Mouse (Mus musculus) embryonic fibroblast, embryonic 13.5 days (primary cell): ENCODE measurements around the gene Taf3. TPM values are rescaled to one million over a fixed set of nuclear protein-coding genes. Genes with fewer than 3 reads are reported as not detected.

Experiments used
- H3K27ac ChIP-seq: 2 replicates; pipeline ENCODE4 v1.5.1; 2012; ENCODE audit warnings: low read length, control low read depth, inconsistent platforms; ENCODE audit not compliant: insufficient read depth
- H3K4me1 ChIP-seq: 2 replicates; pipeline ENCODE4 v1.6.1; 2011; ENCODE audit warnings: low read length; ENCODE audit not compliant: control insufficient read depth, insufficient read depth
- H3K4me3 ChIP-seq: 2 replicates; pipeline ENCODE4 v1.5.1; 2011; ENCODE audit warnings: mild to moderate bottlenecking, control low read depth, low read length; ENCODE audit not compliant: insufficient read depth
- CTCF ChIP-seq: IDR thresholded peaks from 2 replicates; pipeline ENCODE4 v1.5.1; 2011; ENCODE audit warnings: mild to moderate bottlenecking, control low read depth, low read length, moderate library complexity, borderline replicate concordance; ENCODE audit not compliant: insufficient read depth
- POLR2A ChIP-seq: IDR thresholded peaks from 2 replicates; pipeline ENCODE4 v1.6.1; 2011; ENCODE audit warnings: low read depth, mild to moderate bottlenecking, control low read depth, low read length, moderate library complexity
- polyA plus RNA-seq: library from polyadenylated mRNA; stranded (reverse); fragments of >200 nt; gene quantifications from 2 replicates; pipeline ENCODE4 v1.2.4, GENCODE M21; 2011; ENCODE audit warnings: low read depth; ENCODE audit not compliant: missing spikeins, insufficient read length

Gene Taf3
- polyA plus RNA-seq, 1 experiment: 7.7 TPM

- H3K4me3 ChIP-seq: no peak overlapping the region
- no peak overlapping the region for H3K27ac ChIP-seq
- TF ChIP-seq POLR2A: no peak
- no peak for TF ChIP-seq CTCF
- no peaks in the 10 kb centered on the region for H3K4me1 ChIP-seq
These were observed 50.9 kb downstream of the Taf3 start for GRCm38 (mm10) chr2:9997535-9997934.

GRCm38 (mm10) chr2:9996111-9996510 lies 52.3 kb downstream of the Taf3 start:
- TF ChIP-seq CTCF (no peak), POLR2A (no peak)
- Histone ChIP-seq H3K27ac (no peak overlapping the region), H3K4me3 (no peak overlapping the region), H3K4me1 (no peaks in the 10 kb centered on the region)

GRCm38 (mm10) chr2:9990690-9991229 lies 57.6 kb downstream of the Taf3 start:
- TF ChIP-seq POLR2A: no peak
- no peak for TF ChIP-seq CTCF
- Histone ChIP-seq H3K4me1 (peaks cover 2% of the 10 kb centered on the region; the same call in 1 of the 2 replicates), H3K4me3 (no peak overlapping the region), H3K27ac (no peak overlapping the region)

- Histone ChIP-seq H3K4me3 (no peak overlapping the region), H3K27ac (no peak overlapping the region), H3K4me1 (peaks cover 2% of the 10 kb centered on the region)
- no peak for TF ChIP-seq POLR2A
These were observed 58.5 kb downstream of the Taf3 start for GRCm38 (mm10) chr2:9989649-9990547.

DNA sequence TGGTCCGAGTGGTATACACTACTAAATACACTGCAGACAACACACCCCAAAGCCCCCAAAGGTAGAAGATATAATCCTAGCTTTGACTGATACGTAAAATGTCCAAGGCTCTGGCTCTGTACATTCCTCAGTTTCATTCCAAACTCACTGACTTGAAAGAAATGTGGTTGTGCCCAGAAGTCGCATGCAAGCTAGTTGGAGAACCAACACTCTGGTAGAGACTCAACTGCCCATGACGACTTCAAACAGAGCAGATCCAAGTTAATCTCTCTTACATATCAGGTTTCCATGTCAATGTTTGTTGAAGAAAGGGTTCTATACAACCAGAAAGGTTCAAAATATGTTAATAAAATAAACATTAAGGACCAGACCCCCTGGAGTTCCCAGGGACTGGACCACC lies 60.1 kb downstream of the Taf3 start:
- Histone ChIP-seq H3K27ac (no peak overlapping the region), H3K4me1 (peaks cover 2% of the 10 kb centered on the region), H3K4me3 (no peak overlapping the region)
- no peak for TF ChIP-seq CTCF
- TF ChIP-seq POLR2A: no peak

DNA sequence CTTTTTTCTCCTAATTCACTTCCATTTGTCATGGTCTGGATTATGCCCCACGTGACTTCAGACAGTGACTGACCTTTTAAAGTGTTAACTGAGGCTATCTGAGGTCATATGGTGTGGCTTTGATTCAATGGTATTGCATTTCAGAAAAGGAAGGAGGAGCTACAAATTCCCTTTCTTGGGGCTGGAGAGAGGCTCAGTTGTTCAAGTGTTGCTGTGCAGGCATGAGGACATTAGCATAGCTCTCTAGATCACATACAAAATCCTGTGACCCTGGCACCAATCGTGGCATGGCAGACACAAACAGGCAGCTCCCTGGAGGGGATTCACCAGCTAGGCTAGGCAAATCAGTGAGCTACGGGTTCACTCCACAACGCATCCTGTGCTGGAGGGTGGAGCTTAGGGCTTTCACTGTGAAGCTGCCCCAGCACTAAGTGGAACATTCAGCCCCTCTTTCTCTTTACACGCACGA lies 62.4 kb downstream of the Taf3 start:
- no peak overlapping the region for H3K27ac ChIP-seq

GRCm38 (mm10) chr2:9982446-9982845 lies 66.0 kb downstream of the Taf3 start:
- Histone ChIP-seq H3K27ac (no peak overlapping the region), H3K4me1 (peaks cover 2% of the 10 kb centered on the region), H3K4me3 (no peak overlapping the region)
- no peak for TF ChIP-seq CTCF
- no peak for TF ChIP-seq POLR2A

More for the DNA sequence above, 62.4 kb downstream of the Taf3 start:
- no peak for TF ChIP-seq POLR2A
- TF ChIP-seq CTCF: no peak
- Histone ChIP-seq H3K4me1 (peaks cover 2% of the 10 kb centered on the region), H3K4me3 (no peak overlapping the region)

DNA sequence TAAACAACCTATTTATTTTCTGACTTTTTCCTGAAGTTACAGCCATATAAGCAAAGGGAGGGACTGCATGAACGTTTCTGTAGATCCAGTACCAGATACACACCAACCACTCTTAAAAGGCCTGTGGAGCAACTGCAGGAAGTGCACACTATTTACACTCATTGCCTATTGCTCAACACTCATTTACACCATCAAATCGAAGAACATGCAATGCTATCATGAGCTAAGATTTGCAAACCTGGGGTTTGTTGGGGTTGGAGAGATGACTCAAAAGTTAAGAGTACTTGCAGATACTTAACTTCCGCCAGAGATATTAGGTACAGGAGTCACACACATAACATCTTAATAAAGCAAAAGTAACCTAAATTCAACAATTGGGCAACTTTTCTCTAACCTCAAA lies 76.5 kb downstream of the Taf3 start:
- TF ChIP-seq POLR2A (no peak), CTCF (no peak)
- Histone ChIP-seq H3K4me3 (no peak overlapping the region), H3K27ac (no peak overlapping the region), H3K4me1 (peaks cover 8% of the 10 kb centered on the region; the same call in 1 of the 2 replicates)

DNA sequence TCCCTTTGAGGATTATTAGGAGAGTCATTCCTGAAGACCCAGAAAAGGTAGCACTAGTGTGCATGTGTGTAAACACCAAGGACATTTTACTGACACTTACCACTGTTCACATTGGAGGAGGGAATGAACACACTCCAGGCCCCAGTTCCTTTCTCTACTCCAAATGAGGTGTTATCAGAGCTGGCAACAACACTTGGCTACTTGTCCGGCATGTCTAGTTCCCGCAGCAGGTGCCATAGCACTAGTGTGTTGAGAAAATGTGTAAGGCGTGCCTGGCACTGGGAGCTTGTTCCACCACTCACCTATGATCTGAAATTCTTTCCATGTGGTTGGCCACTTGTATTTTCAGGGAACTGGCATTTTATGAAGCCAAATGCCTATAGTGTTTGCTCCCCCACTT lies 77.8 kb downstream of the Taf3 start:
- TF ChIP-seq CTCF (no peak), POLR2A (no peak)
- no peak overlapping the region for H3K4me3 ChIP-seq
- no peak overlapping the region for H3K27ac ChIP-seq
- H3K4me1 ChIP-seq: peaks cover 14% of the 10 kb centered on the region; the same call in 1 of the 2 replicates

DNA sequence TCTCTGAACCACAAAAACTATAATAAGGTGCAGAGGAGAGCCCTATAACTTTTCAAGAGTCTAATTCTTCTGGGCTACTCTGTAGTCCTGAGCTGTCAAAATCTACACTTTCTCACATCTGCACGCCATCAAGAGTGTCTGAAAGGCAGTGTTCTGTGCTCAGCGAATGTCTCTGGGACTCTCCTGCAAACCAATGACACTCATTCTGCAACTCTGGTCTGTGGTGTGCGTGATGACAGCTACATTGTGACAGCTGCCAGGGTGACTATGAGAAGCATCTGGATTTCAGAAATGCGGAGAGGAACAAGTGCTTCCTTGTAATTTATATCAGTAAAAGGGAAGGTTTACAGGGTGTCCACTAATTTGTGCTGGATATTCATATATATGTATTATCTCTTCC lies 78.2 kb downstream of the Taf3 start:
- peaks cover 14% of the 10 kb centered on the region; the same call in 1 of the 2 replicates for H3K4me1 ChIP-seq
- H3K27ac ChIP-seq: no peak overlapping the region
- TF ChIP-seq CTCF: no peak
- no peak for TF ChIP-seq POLR2A
- H3K4me3 ChIP-seq: no peak overlapping the region
